Mouse (Mus musculus): ENCODE data around the gene Cbx7. TPM values are rescaled to one million over a fixed set of nuclear protein-coding genes. Genes with fewer than 3 reads are reported as not detected.
A peak's percentile ranks its signal among the peaks of the same experiment; 100 is the strongest.

Cbx7 gene
- polyA plus RNA-seq, 1 experiment from 2014 or later: 4.5 TPM

- Histone ChIP-seq H3K9me3 (ENCODE audit: low read length) (no peaks in the 10 kb centered on the region), H3K4me2 (replicated peaks; ENCODE audit: low read depth, low read length) (no peak overlapping the region), H3K27me3 (replicated peaks; ENCODE audit: insufficient read depth, low read length) (no peaks in the 10 kb centered on the region), H3K36me3 (ENCODE audit: insufficient read depth, low read length) (no peaks in the 10 kb centered on the region), H3K9ac (replicated peaks; ENCODE audit: low read depth) (no peak overlapping the region), H3K4me3 (ENCODE audit: low read depth, low read length) (no peak overlapping the region), H3K4me1 (ENCODE audit: insufficient read depth, low read depth, low read length) (no peaks in the 10 kb centered on the region), H3K27ac (ENCODE audit: low read length) (no peak overlapping the region)
- DNase-seq (ENCODE audit: low spot score) (no peak), ATAC-seq (no peak)
- TF ChIP-seq EP300 (IDR thresholded peaks at IDR 0.05): no peak
- no peak for TF ChIP-seq CTCF (IDR thresholded peaks at IDR 0.05)
- 91% methylated on average over 8 of the region's 8 CpGs for WGBS
Measured at GRCm38 (mm10) chr15:79873545-79873944, 97.4 kb downstream of the Cbx7 start.

GRCm38 (mm10) chr15:79867260-79868002, 103.5 kb downstream of the Cbx7 start:
- Histone ChIP-seq H3K4me1 (ENCODE audit: insufficient read depth, low read depth, low read length) (no peaks in the 10 kb centered on the region), H3K27ac (ENCODE audit: low read length) (no peak overlapping the region), H3K36me3 (ENCODE audit: insufficient read depth, low read length) (no peaks in the 10 kb centered on the region), H3K27me3 (replicated peaks; ENCODE audit: insufficient read depth, low read length) (no peaks in the 10 kb centered on the region), H3K9me3 (ENCODE audit: low read length) (no peaks in the 10 kb centered on the region), H3K4me3 (ENCODE audit: low read depth, low read length) (no peak overlapping the region), H3K4me2 (replicated peaks; ENCODE audit: low read depth, low read length) (no peak overlapping the region), H3K9ac (replicated peaks; ENCODE audit: low read depth) (no peak overlapping the region)
- no peak for DNase-seq (ENCODE audit: low spot score)
- no peak for TF ChIP-seq EP300 (IDR thresholded peaks at IDR 0.05)
- peak; percentile 31 for TF ChIP-seq CTCF (IDR thresholded peaks at IDR 0.05)
- 75% methylated on average over 3 of the region's 3 CpGs for WGBS
- ATAC-seq: no peak

Small RNA genes lying within 50 kb of the gene (microRNA-seq; reads per million reads assigned to microRNA genes)
- 5.1 reads per million, percentile 15 among the genes with 10 or more reads in this experiment for gene Mir7213

Other genes with a start within 250 kb of the Cbx7 start
- 4.5 and 5.1 TPM in 2 replicates for gene Sun2, start 228.6 kb downstream of the Cbx7 start, polyA plus RNA-seq (2015; fragmentation: Nextera tagmentation; extraction: Ambion mirVana)
- 49.5 and 52.4 TPM in 2 replicates for gene Dnal4, start 193.3 kb downstream of the Cbx7 start, polyA plus RNA-seq (2015; fragmentation: Nextera tagmentation; extraction: Ambion mirVana)
- 1.0 and 1.2 TPM in 2 replicates for gene Nptxr, start 166.4 kb downstream of the Cbx7 start, polyA plus RNA-seq (2015; fragmentation: Nextera tagmentation; extraction: Ambion mirVana)
- 0.13 TPM in 1 of 2 replicates, not detected in the other for gene Npcd, start 136.9 kb downstream of the Cbx7 start, polyA plus RNA-seq (2015; fragmentation: Nextera tagmentation; extraction: Ambion mirVana)
- 52.2 and 60.6 TPM in 2 replicates for gene Cbx6, start 136.4 kb downstream of the Cbx7 start, polyA plus RNA-seq (2015; fragmentation: Nextera tagmentation; extraction: Ambion mirVana)
- gene Apobec3, start 79.5 kb downstream of the Cbx7 start, polyA plus RNA-seq (2015; fragmentation: Nextera tagmentation; extraction: Ambion mirVana): 24.8 and 29.5 TPM in 2 replicates
- 10.5 and 14.2 TPM in 2 replicates for gene Pdgfb, start 43.9 kb upstream of the Cbx7 start, polyA plus RNA-seq (2015; fragmentation: Nextera tagmentation; extraction: Ambion mirVana)
- 34.4 and 35.3 TPM in 2 replicates for gene Syngr1, start 120.2 kb upstream of the Cbx7 start, polyA plus RNA-seq (2015; fragmentation: Nextera tagmentation; extraction: Ambion mirVana)
- 554 and 577 TPM in 2 replicates for gene Rpl3, start 120.7 kb upstream of the Cbx7 start, polyA plus RNA-seq (2015; fragmentation: Nextera tagmentation; extraction: Ambion mirVana)
- 18.1 and 19.1 TPM in 2 replicates for gene Tab1, start 162.0 kb upstream of the Cbx7 start, polyA plus RNA-seq (2015; fragmentation: Nextera tagmentation; extraction: Ambion mirVana)
- 3.0 and 3.9 TPM in 2 replicates for gene Mgat3, start 202.6 kb upstream of the Cbx7 start, polyA plus RNA-seq (2015; fragmentation: Nextera tagmentation; extraction: Ambion mirVana)

Data from lung, postnatal 0 days (tissue).